Comparison of ENCODE assay signal across 24 mouse cellular contexts in genomic region chr2:130733444-130733843, GRCm38 (mm10). TPM values are rescaled to one million over a fixed set of nuclear protein-coding genes. Genes with fewer than 3 reads are reported as not detected.
DNase-seq lines count a peak whose midpoint lies in the region; ATAC-seq and TF ChIP-seq lines count a peak whose summit lies in the region.
"Had no signal": no experiment of that assay in that cellular context is flagged by ENCODE, and none has a peak within 500 bp of the region (broad histone marks: within the 10 kb centered on the region; RNA-seq: fewer than 3 reads in every experiment).

No protein-coding gene starts in this region.

- TF ChIP-seq CTCF in spleen, adult 2 months (IDR thresholded peaks at IDR 0.05; ENCODE audit: extremely low read depth, insufficient read depth, insufficient read length, insufficient replicate concordance): no peak

- peaks cover 5% of the 10 kb centered on the region for H3K36me3 ChIP-seq in spleen, adult 2 months (ENCODE audit: control insufficient read depth, insufficient read depth, low read length)
- H3K36me3 ChIP-seq in midbrain, embryonic 14.5 days (ENCODE audit: control insufficient read depth, insufficient read depth, low read length): peaks cover 96% of the 10 kb centered on the region

- no peaks in the 10 kb centered on the region for H3K9me3 ChIP-seq in midbrain, embryonic 14.5 days (ENCODE audit: control insufficient read depth, low read length)
- H3K9me3 ChIP-seq: embryonic facial prominence, embryonic 12.5 days; embryonic facial prominence, embryonic 15.5 days; hindbrain, embryonic 12.5 days; hindbrain, embryonic 15.5 days had no signal

- H3K4me2 ChIP-seq in midbrain, embryonic 14.5 days (ENCODE audit: low read length): no peak overlapping the region
- H3K4me2 ChIP-seq: embryonic facial prominence, embryonic 12.5 days; embryonic facial prominence, embryonic 15.5 days; heart, embryonic 11.5 days; hindbrain, embryonic 12.5 days; hindbrain, embryonic 15.5 days had no signal

- WGBS in spleen, adult 2 months: 83% methylated on average over 2 of the region's 3 CpGs
- WGBS in midbrain, embryonic 14.5 days: 73% methylated on average over 3 of the region's 3 CpGs

- H3K4me3 ChIP-seq in spleen, adult 2 months (ENCODE audit: extremely low read depth, insufficient read depth, insufficient read length): no peak overlapping the region
- H3K4me3 ChIP-seq in midbrain, embryonic 14.5 days (replicated peaks; ENCODE audit: low read depth, low read length): no peak overlapping the region
- H3K4me3 ChIP-seq: embryonic facial prominence, embryonic 12.5 days; embryonic facial prominence, embryonic 15.5 days; gastrocnemius, adult 2 months; hindbrain, embryonic 12.5 days; hindbrain, embryonic 15.5 days had no signal

- H3K9ac ChIP-seq in midbrain, embryonic 14.5 days (replicated peaks; ENCODE audit: low read length): no peak overlapping the region
- H3K9ac ChIP-seq: embryonic facial prominence, embryonic 12.5 days; embryonic facial prominence, embryonic 15.5 days; forebrain, postnatal 0 days; hindbrain, embryonic 12.5 days; hindbrain, embryonic 15.5 days had no signal

- no peaks in the 10 kb centered on the region for H3K4me1 ChIP-seq in spleen, adult 2 months (ENCODE audit: control insufficient read depth, insufficient read depth, insufficient read length)
- H3K4me1 ChIP-seq in midbrain, embryonic 14.5 days (ENCODE audit: control insufficient read depth, insufficient read depth, low read length): no peaks in the 10 kb centered on the region
- H3K4me1 ChIP-seq: embryonic facial prominence, embryonic 12.5 days; embryonic facial prominence, embryonic 15.5 days; hindbrain, embryonic 12.5 days; hindbrain, embryonic 15.5 days had no signal

- ATAC-seq in CD4-positive, CD25-positive, alpha-beta regulatory T cell, adult 4 months: peak; percentile 86
- ATAC-seq in midbrain, embryonic 14.5 days (ENCODE audit: low FRiP score, low TSS enrichment): no peak
- ATAC-seq: forebrain, embryonic 14.5 days; forebrain, postnatal 0 days had no signal

- TF ChIP-seq POLR2A in spleen, adult 2 months (IDR thresholded peaks at IDR 0.05; ENCODE audit: low read depth, low read length): no peak

- peak overlapping the region; percentile 8; the same call in 1 of the 2 replicates for H3K27ac ChIP-seq in spleen, adult 2 months (ENCODE audit: insufficient read depth, low read length)
- H3K27ac ChIP-seq in midbrain, embryonic 14.5 days (replicated peaks; ENCODE audit: low read depth, low read length): no peak overlapping the region
- H3K27ac ChIP-seq: embryonic facial prominence, embryonic 12.5 days; embryonic facial prominence, embryonic 15.5 days; gastrocnemius, adult 2 months; hindbrain, embryonic 12.5 days; hindbrain, embryonic 15.5 days had no signal

- H3K27me3 ChIP-seq in spleen, adult 2 months (ENCODE audit: control insufficient read depth, insufficient read depth, low read length): no peaks in the 10 kb centered on the region
- no peaks in the 10 kb centered on the region for H3K27me3 ChIP-seq in midbrain, embryonic 14.5 days (ENCODE audit: control insufficient read depth, insufficient read depth, low read length)
- H3K27me3 ChIP-seq: embryonic facial prominence, embryonic 12.5 days; embryonic facial prominence, embryonic 15.5 days; hindbrain, embryonic 12.5 days; hindbrain, embryonic 15.5 days had no signal

- DNase-seq in spleen, adult 2 months (ENCODE audit: low read depth in 1 of 2, low spot score in 2 of 2): no peak
- no peak for DNase-seq in spleen, adult 12 weeks (ENCODE audit: low spot score)
- DNase-seq in induced T-regulatory cell, adult 2 months (ENCODE audit: low read depth): peak; percentile 74
- no peak for DNase-seq in retina, embryonic 14.5 days (ENCODE audit: low spot score)
- no peak for DNase-seq in midbrain, embryonic 14.5 days
- DNase-seq in adrenal gland, postnatal 36 days: no peak
- DNase-seq: adrenal gland, postnatal 10 days; cerebellum, adult 11 months; cerebellum, adult 2 months; cerebellum, adult 9-11 months; cerebellum, postnatal 25 days; forebrain, postnatal 0 days; gastrocnemius, adult 2 months; gastrocnemius, postnatal 14 days; heart, adult 11 months had no signal

RNA-seq across cellular contexts. Expression of gene Slc4a11, which starts 36.1 kb away (rescaled TPM):
- polyA plus RNA-seq in spleen, adult 2 months (2012; rRNA removed): 3.7 and 4.0 TPM in 2 replicates
- polyA plus RNA-seq in CD4-positive, CD25-positive, alpha-beta regulatory T cell, adult 4 months (2017; shearing (Covaris generic)): under 1 TPM in 1 of 2 experiments, not detected in 1; 0.41 TPM
- 0.49 and 0.51 TPM in 2 replicates for polyA plus RNA-seq in midbrain, embryonic 14.5 days (2014; fragmentation: Nextera tagmentation; extraction: Ambion mirVana)
- 1 to 10 TPM; 3.2 to 3.3 TPM for total RNA-seq in adrenal gland, postnatal 36 days (2021)
- total RNA-seq: common myeloid progenitor, adult 5-6 weeks; hematopoietic stem cell, adult 5-6 weeks had no signal
